In genomic region chr9:61596410-61597108, GRCm38 (mm10) we compare ENCODE assay signal across 11 mouse cellular contexts.
A peak's percentile ranks its signal among the peaks of the same experiment; 100 is the strongest.
DNase-seq lines count a peak whose midpoint lies in the region; ATAC-seq and TF ChIP-seq lines count a peak whose summit lies in the region.
"Had no signal": no experiment of that assay in that cellular context is flagged by ENCODE, and none has a peak within 500 bp of the region (broad histone marks: within the 10 kb centered on the region; RNA-seq: fewer than 3 reads in every experiment).

No protein-coding gene starts in this region.

- no peak overlapping the region for H3K9ac ChIP-seq in heart, adult 2 months (ENCODE audit: low read depth, low read length)
- H3K9ac ChIP-seq in midbrain, embryonic 13.5 days (replicated peaks): no peak overlapping the region
- no peak overlapping the region for H3K9ac ChIP-seq in midbrain, embryonic 14.5 days (replicated peaks; ENCODE audit: low read length)
- no peak overlapping the region for H3K9ac ChIP-seq in stomach, postnatal 0 days (ENCODE audit: low read length)

- H3K27me3 ChIP-seq in heart, adult 2 months (ENCODE audit: control insufficient read depth, insufficient read depth, low read length): no peaks in the 10 kb centered on the region
- 0 out of 2 replicates have a peak, but pooled peaks cover 4% of the 10 kb centered on the region for H3K27me3 ChIP-seq in midbrain, embryonic 13.5 days
- H3K27me3 ChIP-seq in midbrain, embryonic 14.5 days (ENCODE audit: control insufficient read depth, insufficient read depth, low read length): no peaks in the 10 kb centered on the region
- no peaks in the 10 kb centered on the region for H3K27me3 ChIP-seq in stomach, postnatal 0 days (ENCODE audit: control insufficient read depth, insufficient read depth, low read length)

- 35% methylated on average over 17 of the region's 17 CpGs for WGBS in heart, adult 2 months
- 44% methylated on average over 17 of the region's 17 CpGs for WGBS in midbrain, embryonic 13.5 days
- 40% methylated on average over 17 of the region's 17 CpGs for whole genome bisulfite sequencing in midbrain, embryonic 14.5 days
- 25% methylated on average over 17 of the region's 17 CpGs for WGBS in lung, adult 2 months
- 13% methylated on average over 17 of the region's 17 CpGs for WGBS in stomach, postnatal 0 days

- TF ChIP-seq EP300 in heart, adult 2 months (IDR thresholded peaks at IDR 0.05; ENCODE audit: insufficient read depth, low read depth, low read length): 0 out of 2 replicates have a peak, but pooled peaks have one; percentile 14
- peak; percentile 51 for TF ChIP-seq EP300 in stomach, postnatal 0 days (optimal IDR thresholded peaks at IDR 0.05)

- no peak overlapping the region for H3K4me3 ChIP-seq in heart, adult 2 months
- H3K4me3 ChIP-seq in midbrain, embryonic 13.5 days (replicated peaks): no peak overlapping the region
- H3K4me3 ChIP-seq in midbrain, embryonic 14.5 days (replicated peaks; ENCODE audit: low read depth, low read length): no peak overlapping the region
- no peak overlapping the region for H3K4me3 ChIP-seq in lung, adult 2 months (replicated peaks; ENCODE audit: extremely low read depth, low read depth, low read length)
- no peak overlapping the region for H3K4me3 ChIP-seq in stomach, postnatal 0 days (ENCODE audit: low read depth, low read length)

- H3K79me2 ChIP-seq in heart, adult 2 months (replicated peaks; ENCODE audit: control insufficient read depth, insufficient read depth, low read length): no peaks in the 10 kb centered on the region

- no peak for TF ChIP-seq POLR2A in heart, adult 2 months (IDR thresholded peaks at IDR 0.05; ENCODE audit: insufficient read depth, low read depth, low read length)
- no peak for TF ChIP-seq POLR2A in lung, adult 2 months (IDR thresholded peaks at IDR 0.05; ENCODE audit: borderline replicate concordance, extremely low read depth, low read depth, low read length)

- intact Hi-C loops in heart, adult 2 months (cut with DNase I): no loop called here
- intact Hi-C loops in heart, postnatal 36 days (cut with DNase I): no loop called here

- peak in 1 of 2 experiments; percentile 26 for DNase-seq in heart, adult 2 months
- no peak for DNase-seq in heart, postnatal 36 days
- DNase-seq in midbrain, embryonic 14.5 days: no peak
- peak; percentile 7 for DNase-seq in lung, adult 2 months
- DNase-seq in stomach, postnatal 0 days (ENCODE audit: low spot score): no peak
- DNase-seq in layer of hippocampus, adult 11-12 months (ENCODE audit: low spot score): no peak
- DNase-seq in kidney, postnatal 10 days: no peak
- DNase-seq: cerebellum, adult 11-12 months; right cerebral cortex, postnatal 4 days had no signal

- H3K4me1 ChIP-seq in heart, adult 2 months (ENCODE audit: control insufficient read depth, insufficient read depth, low read length): no peaks in the 10 kb centered on the region
- H3K4me1 ChIP-seq in midbrain, embryonic 13.5 days (replicated peaks): peaks cover 37% of the 10 kb centered on the region
- H3K4me1 ChIP-seq in midbrain, embryonic 14.5 days (ENCODE audit: control insufficient read depth, insufficient read depth, low read length): peaks cover 24% of the 10 kb centered on the region
- H3K4me1 ChIP-seq in lung, adult 2 months (ENCODE audit: control insufficient read depth, insufficient read depth, low read length): no peaks in the 10 kb centered on the region
- no peaks in the 10 kb centered on the region for H3K4me1 ChIP-seq in stomach, postnatal 0 days (replicated peaks; ENCODE audit: control insufficient read depth, insufficient read depth)

- H3K9me3 ChIP-seq in midbrain, embryonic 13.5 days: no peaks in the 10 kb centered on the region
- no peaks in the 10 kb centered on the region for H3K9me3 ChIP-seq in midbrain, embryonic 14.5 days (ENCODE audit: control insufficient read depth, low read length)
- H3K9me3 ChIP-seq in stomach, postnatal 0 days (ENCODE audit: control insufficient read depth, low read length): no peaks in the 10 kb centered on the region

- TF ChIP-seq CTCF in heart, adult 2 months (IDR thresholded peaks at IDR 0.05): no peak
- TF ChIP-seq CTCF in lung, adult 2 months (IDR thresholded peaks at IDR 0.05; ENCODE audit: insufficient read depth, low read length): no peak
- no peak for TF ChIP-seq CTCF in stomach, postnatal 0 days (IDR thresholded peaks at IDR 0.05; ENCODE audit: low read depth)

- no peaks in the 10 kb centered on the region for H3K36me3 ChIP-seq in heart, adult 2 months (ENCODE audit: control insufficient read depth, insufficient read depth, low read length)
- no peaks in the 10 kb centered on the region for H3K36me3 ChIP-seq in midbrain, embryonic 13.5 days
- H3K36me3 ChIP-seq in midbrain, embryonic 14.5 days (ENCODE audit: control insufficient read depth, insufficient read depth, low read length): no peaks in the 10 kb centered on the region
- H3K36me3 ChIP-seq in stomach, postnatal 0 days (ENCODE audit: control insufficient read depth, insufficient read depth, low read length): no peaks in the 10 kb centered on the region

- 0 out of 2 replicates have a peak, but pooled peaks have one; percentile 6 for ATAC-seq in midbrain, embryonic 13.5 days
- ATAC-seq in midbrain, embryonic 14.5 days (ENCODE audit: low FRiP score, low TSS enrichment): no peak
- ATAC-seq in stomach, postnatal 0 days (ENCODE audit: low FRiP score, low TSS enrichment): peak; percentile 65; the same call in 1 of the 2 replicates
- ATAC-seq: hindbrain, postnatal 0 days had no signal

- no peak overlapping the region for H3K27ac ChIP-seq in heart, adult 2 months
- no peak overlapping the region for H3K27ac ChIP-seq in midbrain, embryonic 13.5 days
- no peak overlapping the region for H3K27ac ChIP-seq in midbrain, embryonic 14.5 days (replicated peaks; ENCODE audit: low read depth, low read length)
- H3K27ac ChIP-seq in stomach, postnatal 0 days (replicated peaks): peak overlapping the region; percentile 58; the same call in 1 of the 2 replicates
- H3K27ac ChIP-seq: hindbrain, postnatal 0 days had no signal

- no peak overlapping the region for H3K4me2 ChIP-seq in midbrain, embryonic 13.5 days (replicated peaks)
- no peak overlapping the region for H3K4me2 ChIP-seq in midbrain, embryonic 14.5 days (ENCODE audit: low read length)
- no peak overlapping the region for H3K4me2 ChIP-seq in stomach, postnatal 0 days (replicated peaks; ENCODE audit: low read depth)
